Mouse (Mus musculus): ENCODE data around the gene Cat.

- no peak for TF ChIP-seq POLR2A (IDR thresholded peaks at IDR 0.05; ENCODE audit: borderline replicate concordance, insufficient read depth, low read length)
- TF ChIP-seq CTCF (IDR thresholded peaks at IDR 0.05; ENCODE audit: borderline replicate concordance, insufficient read depth, low read depth, low read length): no peak
Measured at GRCm38 (mm10) chr2:103432695-103433275, 52.2 kb downstream of the Cat start.

All from cerebellum, adult 2 months (tissue).